Mouse (Mus musculus): ENCODE measurements around the gene Igf2bp3. TPM values are rescaled to one million over a fixed set of nuclear protein-coding genes. Genes with fewer than 3 reads are reported as not detected.

The Igf2bp3 gene
- polyA plus RNA-seq, 1 experiment, result 85.8 TPM

- TF ChIP-seq CTCF (IDR thresholded peaks at IDR 0.05; ENCODE audit: low read depth, low read length) (no peak), EP300 (IDR thresholded peaks at IDR 0.05; ENCODE audit: insufficient read depth, low read depth, low read length) (no peak), POLR2A (IDR thresholded peaks at IDR 0.05; ENCODE audit: insufficient read depth, low read length) (no peak)
- Histone ChIP-seq H3K27ac (ENCODE audit: insufficient read depth, low read length) (peak overlapping the region; percentile 26; the same call in 1 of the 2 replicates), H3K36me3 (ENCODE audit: control insufficient read depth, insufficient read depth, low read length, poor library complexity, severe bottlenecking) (no peaks in the 10 kb centered on the region), H3K27me3 (ENCODE audit: control insufficient read depth, insufficient read depth, low read length, poor library complexity, severe bottlenecking) (peaks cover 3% of the 10 kb centered on the region; the same call in 1 of the 2 replicates), H3K9ac (ENCODE audit: low read depth, poor library complexity, severe bottlenecking) (peak overlapping the region; percentile 65), H3K4me3 (ENCODE audit: low read depth, low read length) (peak overlapping the region; percentile 80), H3K4me1 (ENCODE audit: control insufficient read depth, insufficient read depth, low read length) (no peaks in the 10 kb centered on the region), H3K9me3 (replicated peaks; ENCODE audit: control insufficient read depth, insufficient read depth, low read length, poor library complexity, severe bottlenecking) (no peaks in the 10 kb centered on the region; the same call in 1 of the 2 replicates)
Observed at GRCm38 (mm10) chr6:49216811-49217542, 2.2 kb upstream of the Igf2bp3 start.

GRCm38 (mm10) chr6:49215748-49216585, 1.2 kb upstream of the Igf2bp3 start:
- peak overlapping the region; percentile 68 for H3K4me3 ChIP-seq (ENCODE audit: low read depth, low read length)
- TF ChIP-seq EP300 (IDR thresholded peaks at IDR 0.05; ENCODE audit: insufficient read depth, low read depth, low read length), result no peak
- no peak for TF ChIP-seq POLR2A (IDR thresholded peaks at IDR 0.05; ENCODE audit: insufficient read depth, low read length)
- no peak for TF ChIP-seq CTCF (IDR thresholded peaks at IDR 0.05; ENCODE audit: low read depth, low read length)
- no peaks in the 10 kb centered on the region; the same call in 1 of the 2 replicates for H3K9me3 ChIP-seq (replicated peaks; ENCODE audit: control insufficient read depth, insufficient read depth, low read length, poor library complexity, severe bottlenecking)
- peak overlapping the region; percentile 99 for H3K9ac ChIP-seq (ENCODE audit: low read depth, poor library complexity, severe bottlenecking)
- peaks cover 3% of the 10 kb centered on the region; the same call in 1 of the 2 replicates for H3K27me3 ChIP-seq (ENCODE audit: control insufficient read depth, insufficient read depth, low read length, poor library complexity, severe bottlenecking)
- H3K4me1 ChIP-seq (ENCODE audit: control insufficient read depth, insufficient read depth, low read length), result no peaks in the 10 kb centered on the region
- H3K36me3 ChIP-seq (ENCODE audit: control insufficient read depth, insufficient read depth, low read length, poor library complexity, severe bottlenecking), result no peaks in the 10 kb centered on the region
- peak overlapping the region; percentile 81 for H3K27ac ChIP-seq (ENCODE audit: insufficient read depth, low read length)

GRCm38 (mm10) chr6:49214086-49214927, 450 bp downstream of the Igf2bp3 start:
- TF ChIP-seq POLR2A (IDR thresholded peaks at IDR 0.05; ENCODE audit: insufficient read depth, low read length), result no peak
- TF ChIP-seq CTCF (IDR thresholded peaks at IDR 0.05; ENCODE audit: low read depth, low read length), result no peak
- no peak for TF ChIP-seq EP300 (IDR thresholded peaks at IDR 0.05; ENCODE audit: insufficient read depth, low read depth, low read length)
- Histone ChIP-seq H3K27ac (ENCODE audit: insufficient read depth, low read length) (peak overlapping the region; percentile 92), H3K9me3 (replicated peaks; ENCODE audit: control insufficient read depth, insufficient read depth, low read length, poor library complexity, severe bottlenecking) (no peaks in the 10 kb centered on the region), H3K4me3 (ENCODE audit: low read depth, low read length) (peak overlapping the region; percentile 66), H3K27me3 (ENCODE audit: control insufficient read depth, insufficient read depth, low read length, poor library complexity, severe bottlenecking) (peaks cover 2% of the 10 kb centered on the region; the same call in 1 of the 2 replicates), H3K4me1 (ENCODE audit: control insufficient read depth, insufficient read depth, low read length) (no peaks in the 10 kb centered on the region), H3K9ac (ENCODE audit: low read depth, poor library complexity, severe bottlenecking) (peak overlapping the region; percentile 99), H3K36me3 (ENCODE audit: control insufficient read depth, insufficient read depth, low read length, poor library complexity, severe bottlenecking) (no peaks in the 10 kb centered on the region)

GRCm38 (mm10) chr6:49213581-49214085, 1.1 kb downstream of the Igf2bp3 start:
- H3K9ac ChIP-seq (ENCODE audit: low read depth, poor library complexity, severe bottlenecking), result peak overlapping the region; percentile 99
- no peaks in the 10 kb centered on the region for H3K36me3 ChIP-seq (ENCODE audit: control insufficient read depth, insufficient read depth, low read length, poor library complexity, severe bottlenecking)
- no peaks in the 10 kb centered on the region for H3K9me3 ChIP-seq (replicated peaks; ENCODE audit: control insufficient read depth, insufficient read depth, low read length, poor library complexity, severe bottlenecking)
- no peak for TF ChIP-seq POLR2A (IDR thresholded peaks at IDR 0.05; ENCODE audit: insufficient read depth, low read length)
- no peak for TF ChIP-seq EP300 (IDR thresholded peaks at IDR 0.05; ENCODE audit: insufficient read depth, low read depth, low read length)
- TF ChIP-seq CTCF (IDR thresholded peaks at IDR 0.05; ENCODE audit: low read depth, low read length), result no peak
- peaks cover 2% of the 10 kb centered on the region; the same call in 1 of the 2 replicates for H3K27me3 ChIP-seq (ENCODE audit: control insufficient read depth, insufficient read depth, low read length, poor library complexity, severe bottlenecking)
- no peaks in the 10 kb centered on the region for H3K4me1 ChIP-seq (ENCODE audit: control insufficient read depth, insufficient read depth, low read length)
- no peak overlapping the region for H3K27ac ChIP-seq (ENCODE audit: insufficient read depth, low read length)
- H3K4me3 ChIP-seq (ENCODE audit: low read depth, low read length), result peak overlapping the region; percentile 66

GRCm38 (mm10) chr6:49212931-49213580, 1.7 kb downstream of the Igf2bp3 start:
- Histone ChIP-seq H3K4me1 (ENCODE audit: control insufficient read depth, insufficient read depth, low read length) (no peaks in the 10 kb centered on the region), H3K27ac (ENCODE audit: insufficient read depth, low read length) (0 out of 2 replicates have a peak overlapping the region, but pooled peaks have one; percentile 27), H3K9ac (ENCODE audit: low read depth, poor library complexity, severe bottlenecking) (peak overlapping the region; percentile 99), H3K9me3 (replicated peaks; ENCODE audit: control insufficient read depth, insufficient read depth, low read length, poor library complexity, severe bottlenecking) (no peaks in the 10 kb centered on the region), H3K4me3 (ENCODE audit: low read depth, low read length) (peak overlapping the region; percentile 66), H3K36me3 (ENCODE audit: control insufficient read depth, insufficient read depth, low read length, poor library complexity, severe bottlenecking) (no peaks in the 10 kb centered on the region), H3K27me3 (ENCODE audit: control insufficient read depth, insufficient read depth, low read length, poor library complexity, severe bottlenecking) (peaks cover 2% of the 10 kb centered on the region; the same call in 1 of the 2 replicates)
- TF ChIP-seq EP300 (IDR thresholded peaks at IDR 0.05; ENCODE audit: insufficient read depth, low read depth, low read length) (0 out of 2 replicates have a peak, but pooled peaks have one; percentile 26), CTCF (IDR thresholded peaks at IDR 0.05; ENCODE audit: low read depth, low read length) (no peak), POLR2A (IDR thresholded peaks at IDR 0.05; ENCODE audit: insufficient read depth, low read length) (no peak)
